Mouse (Mus musculus): ENCODE measurements around the gene Wbp2. TPM values are rescaled to one million over a fixed set of nuclear protein-coding genes. Genes with fewer than 3 reads are reported as not detected.
"Not testable (repeated sequence)": the region's sequence is repeated elsewhere in the genome, so short reads cannot be mapped to it uniquely, and the experiment has no call there.

The Wbp2 gene
- total RNA-seq (2022): 10 to 100 TPM; 78.6 to 91.0 (median 90.1) TPM

DNA sequence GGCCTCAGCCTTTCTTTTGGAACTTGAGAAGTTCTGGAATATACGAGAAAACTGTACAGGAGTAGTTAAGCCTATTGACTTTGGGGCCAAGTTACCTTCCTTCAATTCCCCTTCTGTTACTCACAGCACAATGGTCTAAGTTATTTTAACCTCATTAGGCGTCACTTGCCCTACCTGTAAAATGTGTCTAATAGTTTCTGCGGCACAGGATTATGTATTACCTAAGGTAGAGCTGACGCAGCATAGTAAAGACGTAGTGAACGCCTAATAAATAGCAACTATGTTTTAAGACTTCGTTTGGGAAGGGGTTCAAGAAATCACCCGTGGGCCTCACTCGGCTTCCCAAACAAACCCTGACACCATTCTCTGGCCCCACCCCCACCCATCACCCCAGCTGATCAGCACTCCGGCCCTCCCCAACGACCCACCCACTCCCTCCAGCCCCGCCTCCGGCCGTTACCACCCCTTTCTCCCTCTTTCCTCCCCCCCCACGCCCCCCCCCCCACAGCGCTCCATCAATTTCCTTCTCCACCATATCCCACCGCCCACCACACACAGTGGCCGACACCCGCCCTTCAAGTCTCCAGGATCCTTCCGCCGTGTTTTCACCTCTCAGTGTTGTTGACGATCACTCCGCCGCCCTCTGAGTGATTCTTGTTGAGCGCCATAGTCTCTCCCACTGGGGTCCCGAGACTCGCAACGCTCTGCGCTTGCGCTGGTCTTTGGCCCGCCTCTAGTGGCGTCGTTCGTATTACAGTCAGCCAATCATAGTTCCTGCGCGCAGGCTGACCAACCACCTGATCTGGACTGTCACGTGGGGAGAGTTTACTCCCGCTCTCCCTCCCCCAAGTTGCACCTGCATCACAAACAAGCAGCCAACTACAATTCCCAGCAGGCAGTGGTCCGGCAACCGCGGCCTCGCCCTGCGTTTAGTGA, at the start of gene Wbp2:
Gene Wbp2, minus strand, starts transcription at position 738 of the 936 bp plus-strand sequence.
- DNase-seq (ENCODE audit: low spot score in 2 of 2): peak; percentile 96 to 97

DNA sequence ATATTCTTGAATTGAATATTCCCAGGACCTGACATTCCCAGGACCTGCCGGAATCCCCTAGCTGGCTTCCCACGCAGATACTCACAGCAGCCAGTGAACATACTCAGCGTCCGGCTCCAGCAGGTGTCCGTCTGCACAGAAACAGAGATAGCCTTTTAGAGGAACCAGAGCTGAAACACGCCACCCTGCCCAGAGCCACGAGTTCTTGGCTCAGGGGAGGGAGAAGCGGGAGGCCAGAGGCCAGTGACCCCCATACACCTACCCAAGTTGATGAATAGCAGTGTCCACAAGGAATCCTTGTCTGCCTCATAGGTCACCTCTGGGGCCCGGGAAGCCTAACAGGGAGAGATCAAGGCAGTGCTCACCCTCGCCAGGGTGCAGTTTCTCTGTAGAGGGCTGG, 47.4 kb upstream of the Wbp2 start:
- DNase-seq (ENCODE audit: low spot score in 2 of 2): no peak

DNA sequence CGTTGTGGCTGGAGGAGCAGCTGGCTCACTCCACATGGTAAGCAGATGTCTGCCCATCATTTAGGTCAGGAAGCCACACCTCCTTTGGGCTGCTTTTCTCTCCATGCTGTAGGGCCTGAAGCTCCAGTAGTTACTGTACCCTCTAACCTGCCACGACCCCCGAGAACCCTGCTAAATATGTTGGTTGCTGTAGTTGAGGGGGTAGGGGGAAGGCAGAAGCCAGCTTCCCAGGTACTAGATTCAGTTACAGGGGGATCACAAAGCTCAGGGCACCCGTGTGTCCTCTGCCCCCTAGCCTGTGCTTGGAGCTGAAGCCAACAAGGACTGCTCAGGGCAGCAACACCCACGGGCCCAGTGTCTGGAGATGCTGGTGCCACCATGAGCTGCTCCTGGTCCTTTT, 46.7 kb upstream of the Wbp2 start:
- no peak for DNase-seq (ENCODE audit: low spot score in 2 of 2)

DNA sequence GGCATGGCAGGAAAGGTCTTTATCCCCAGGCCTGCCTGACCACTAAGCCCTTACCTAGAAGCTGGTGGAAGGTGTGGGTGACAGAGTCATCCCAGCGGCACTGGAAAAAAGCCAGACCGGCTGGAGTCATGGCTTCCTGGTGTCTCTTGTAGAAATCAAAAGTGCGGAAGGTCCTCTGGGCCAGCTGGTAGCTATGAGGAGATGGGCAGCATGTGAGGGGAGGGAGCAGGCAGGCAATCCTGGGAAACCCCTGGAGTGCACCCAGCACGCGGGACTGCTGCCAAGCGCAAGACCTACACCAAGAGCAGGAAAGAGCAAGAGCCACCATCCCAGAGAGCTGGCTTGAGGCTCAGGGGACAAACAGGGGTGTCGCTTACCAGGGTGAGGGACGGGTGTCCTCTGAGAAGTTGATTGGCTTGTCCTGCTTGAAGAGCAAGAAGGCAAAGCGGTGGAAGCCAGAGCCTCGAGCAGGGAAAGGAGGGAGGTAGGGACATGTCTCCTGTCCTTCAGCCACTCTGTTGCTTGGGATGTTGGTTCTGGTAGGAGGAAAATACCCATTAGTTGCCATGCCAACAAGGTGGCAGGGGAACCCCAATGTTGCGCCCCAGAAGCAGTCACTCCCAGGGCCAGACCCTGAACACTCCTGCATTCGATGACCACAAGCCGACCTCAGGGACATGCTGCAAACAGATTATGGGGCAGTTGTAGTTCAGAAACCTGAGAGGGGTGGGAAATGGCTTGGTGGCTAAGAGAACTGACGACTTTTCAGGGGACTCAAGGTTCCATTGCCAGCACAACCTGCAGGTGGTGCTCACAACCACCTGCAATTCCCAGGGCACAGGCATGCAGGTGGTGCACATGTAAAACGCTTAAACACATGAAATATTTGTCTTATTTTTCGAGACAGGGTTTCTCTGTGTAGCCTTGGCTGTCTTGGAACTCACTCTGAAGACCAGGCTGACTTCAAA, 45.9 kb upstream of the Wbp2 start:
- no peak for DNase-seq (ENCODE audit: low spot score in 2 of 2)

DNA sequence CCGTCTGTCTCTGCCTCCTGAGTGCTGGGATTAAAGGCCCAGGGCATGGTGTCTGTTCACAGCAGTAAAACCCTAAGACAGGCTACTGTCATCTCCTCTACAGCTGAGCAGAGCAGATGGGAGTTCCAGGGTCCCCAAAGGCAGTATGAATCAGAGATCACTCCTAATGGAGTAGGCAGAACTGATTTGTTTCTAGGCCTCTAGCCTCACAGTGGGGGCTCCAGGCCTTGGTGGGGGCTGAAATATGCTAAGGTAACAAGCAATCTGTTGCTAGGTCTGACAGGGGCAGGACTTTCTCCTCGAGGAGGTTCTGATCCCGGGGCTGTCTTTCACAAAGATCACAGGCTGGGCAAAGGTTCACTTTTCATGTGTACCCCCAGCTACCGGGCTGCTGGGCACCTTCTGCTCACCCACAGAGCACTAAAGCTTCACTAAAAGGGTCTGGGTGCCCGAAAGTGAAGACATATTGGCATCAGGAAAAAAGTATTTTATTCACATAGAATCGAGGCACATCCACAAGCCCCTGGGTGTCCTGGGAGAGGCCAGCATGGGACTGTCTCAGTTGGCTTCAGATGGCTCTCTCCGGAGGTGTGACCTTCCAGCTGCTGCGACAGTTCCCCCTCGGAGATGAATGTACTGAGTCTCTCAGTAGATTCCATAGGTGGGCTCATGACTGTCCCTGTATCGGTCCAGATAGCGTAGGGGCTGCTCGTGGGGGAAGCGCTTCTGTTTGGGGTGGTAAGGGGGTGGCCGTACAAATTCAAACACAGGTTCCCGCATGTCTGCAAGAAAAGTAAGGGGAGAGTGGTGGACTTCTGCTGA, 44.8 kb upstream of the Wbp2 start:
- DNase-seq (ENCODE audit: low spot score in 2 of 2): no peak

DNA sequence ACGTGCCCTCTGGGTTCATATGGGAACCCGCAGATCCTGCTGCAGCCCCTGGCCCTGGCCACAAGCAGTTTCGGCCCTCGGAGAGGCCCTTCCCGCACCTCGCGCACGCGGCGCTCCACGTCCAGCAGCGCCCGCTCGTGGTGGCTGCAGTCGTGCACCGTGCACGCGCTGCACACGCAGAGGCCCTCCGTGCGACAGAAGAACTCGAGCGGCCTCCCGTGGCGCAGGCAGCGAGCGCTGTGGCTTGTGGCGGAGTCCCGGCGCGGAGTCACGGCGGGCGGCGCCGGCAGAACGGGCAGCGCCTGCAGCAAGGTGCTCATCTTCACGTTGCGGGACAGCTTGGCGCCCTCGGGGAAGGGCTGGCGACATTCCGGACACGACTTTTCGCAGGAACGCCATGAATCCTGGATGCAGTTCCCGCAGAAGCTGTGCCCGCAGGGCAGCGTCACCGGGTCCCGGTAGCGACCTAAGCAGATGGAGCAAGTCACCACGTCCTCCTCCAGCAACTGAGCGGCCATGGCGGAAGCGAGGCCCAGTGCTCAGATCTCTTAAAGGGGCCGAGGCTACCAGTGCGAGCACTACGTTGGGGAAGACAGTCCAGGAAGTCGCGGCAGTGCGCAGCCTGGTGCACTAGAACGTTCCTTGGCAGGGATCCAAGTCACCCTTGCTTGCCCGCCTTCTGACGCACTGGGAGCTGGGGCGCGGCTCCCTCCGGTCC, 43.9 kb upstream of the Wbp2 start, which contains the start of gene Trim65:
Gene Trim65, minus strand, starts transcription at position 641 of the 718 bp plus-strand sequence.
- peak; percentile 72 to 86 for DNase-seq (ENCODE audit: low spot score in 2 of 2)

DNA sequence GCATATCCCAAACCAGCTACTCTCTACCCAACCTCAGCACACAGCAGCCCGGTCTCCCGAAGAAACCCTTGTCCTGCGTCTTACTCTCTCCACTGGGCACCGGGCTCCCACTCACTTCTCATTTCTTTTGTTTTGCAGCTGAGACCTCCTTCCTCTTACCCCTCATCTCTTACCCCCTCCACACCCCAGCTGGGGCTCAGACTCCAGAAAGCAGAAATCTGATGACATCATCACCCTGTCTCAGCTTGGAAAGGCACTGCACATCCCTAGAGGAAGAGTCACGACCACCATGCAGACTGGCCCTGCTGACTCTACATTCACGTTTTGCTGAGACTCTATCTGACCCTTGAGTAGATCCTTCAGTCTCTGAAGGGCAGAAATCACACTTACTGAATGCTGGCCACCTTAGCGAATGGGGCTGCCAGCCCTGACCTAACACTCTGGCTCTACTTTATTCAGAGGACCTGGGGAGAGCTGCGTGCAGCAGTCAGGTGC, 43.2 kb upstream of the Wbp2 start:
- no peak for DNase-seq (ENCODE audit: low spot score in 2 of 2)

DNA sequence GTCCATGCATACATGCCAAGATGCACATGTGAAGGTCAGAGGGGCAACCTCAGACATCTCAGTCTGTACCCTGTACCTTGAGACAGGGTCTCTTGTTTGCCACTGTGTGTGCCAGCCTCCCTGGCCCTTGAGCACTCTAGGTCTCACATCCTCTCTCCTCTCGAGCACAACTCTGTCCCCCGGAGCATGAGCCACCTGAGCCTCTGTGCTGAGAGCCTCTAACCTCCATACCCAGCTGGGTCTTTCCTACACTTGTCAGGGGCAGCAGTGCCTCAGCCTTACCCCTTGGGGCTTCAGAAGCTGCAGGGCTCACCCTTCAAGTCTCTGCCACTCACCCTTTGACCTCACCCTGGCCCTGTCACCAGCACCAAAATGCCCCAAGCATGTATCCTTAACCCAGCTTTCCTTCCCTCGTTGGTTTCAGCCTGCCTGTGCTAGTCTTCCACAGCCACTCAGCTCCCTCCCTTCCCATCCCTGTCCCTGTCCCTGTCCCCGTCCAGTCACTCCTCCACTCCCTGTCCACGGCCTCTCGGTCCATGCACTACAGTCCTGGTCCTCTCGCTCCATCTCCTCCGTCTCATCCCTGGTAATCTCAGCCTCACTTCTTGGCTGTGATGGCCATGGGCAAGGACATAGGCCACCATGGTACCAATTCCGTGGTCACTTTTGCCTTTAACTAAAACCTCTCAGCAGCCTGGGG, 42.4 kb upstream of the Wbp2 start:
- DNase-seq (ENCODE audit: low spot score in 2 of 2): no peak

DNA sequence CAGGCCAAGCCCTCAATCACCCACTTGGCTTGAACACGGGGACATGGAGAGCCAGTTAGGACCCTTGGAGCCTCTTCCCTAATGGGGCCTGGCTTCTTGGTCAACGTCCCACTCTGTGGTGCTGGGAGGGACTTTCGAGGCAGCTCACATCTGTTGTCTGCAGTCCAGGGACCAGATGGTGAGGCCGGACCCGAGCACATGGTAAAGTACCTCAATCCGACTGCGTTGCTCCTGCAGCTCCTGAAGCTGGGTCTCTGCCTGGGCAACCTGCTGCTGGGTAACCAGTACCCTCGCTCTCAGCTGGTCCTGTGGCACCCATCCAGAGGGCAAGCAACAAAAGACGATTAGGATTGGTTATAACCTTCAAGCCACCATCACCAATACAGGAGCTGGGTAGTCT, 41.2 kb upstream of the Wbp2 start:
- no peak for DNase-seq (ENCODE audit: low spot score in 2 of 2)

DNA sequence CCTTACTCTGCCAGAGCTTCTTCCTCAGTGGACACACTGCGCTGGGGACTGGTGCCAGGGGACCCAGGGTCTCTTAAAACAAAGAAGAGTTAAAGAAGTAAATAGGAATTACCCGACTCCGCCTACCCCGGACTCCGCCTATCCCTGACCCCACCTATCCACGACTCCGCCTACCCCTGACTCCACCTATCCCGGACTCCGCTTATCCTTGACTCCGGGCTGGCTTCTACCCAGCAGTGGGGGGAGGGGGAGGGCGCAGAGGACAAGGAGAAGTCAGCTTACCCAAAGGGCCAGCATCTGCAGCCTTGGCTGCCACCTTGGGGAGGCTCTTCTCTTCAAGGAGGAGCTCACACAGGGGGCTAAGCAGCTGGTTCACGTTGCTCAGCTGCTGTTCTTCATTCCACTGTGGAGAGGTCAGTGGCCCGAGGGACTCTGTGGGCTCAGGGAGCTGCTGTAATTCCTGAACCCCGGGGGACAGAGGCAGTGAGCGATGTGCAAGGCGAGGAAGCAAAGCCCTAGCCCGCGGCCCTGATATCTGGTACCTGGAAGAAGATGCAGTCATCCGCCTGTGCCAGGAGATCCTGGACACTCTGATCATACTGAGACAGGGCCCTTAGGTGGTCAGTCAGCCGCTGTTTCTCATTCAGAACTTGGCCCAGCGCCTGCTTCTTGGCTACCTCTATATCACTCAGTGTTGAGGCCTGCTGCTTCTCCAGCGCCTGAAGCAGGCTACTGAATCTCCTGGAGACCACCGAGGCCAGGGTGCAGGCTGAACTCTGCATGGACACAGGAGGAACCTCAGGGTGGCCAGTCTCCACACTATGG, 40.6 kb upstream of the Wbp2 start, which contains the start of gene Trim47:
Gene Trim47, minus strand, starts transcription at position 55 of the 825 bp plus-strand sequence.
- DNase-seq (ENCODE audit: low spot score in 2 of 2): peak; percentile 73 to 78

DNA sequence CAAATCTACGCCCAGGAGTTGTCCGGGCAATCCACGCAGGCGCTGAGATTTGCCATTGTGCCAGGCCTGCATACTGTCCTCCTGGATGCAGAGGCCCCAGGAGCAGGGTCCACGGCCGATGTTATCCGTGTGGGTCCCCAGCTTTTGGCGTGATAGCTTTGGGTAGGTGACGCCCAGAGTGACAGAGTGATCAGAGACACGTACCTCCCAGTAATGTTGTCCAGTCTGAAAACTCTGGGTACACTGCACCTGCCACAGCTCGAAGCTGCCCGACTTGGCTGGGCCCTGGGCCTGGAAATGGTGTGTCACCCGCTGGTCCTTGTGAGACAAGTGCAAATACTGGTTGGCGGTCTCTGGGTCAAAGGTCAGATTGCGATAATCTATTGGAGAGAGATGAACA, 39.5 kb upstream of the Wbp2 start:
- no peak for DNase-seq (ENCODE audit: low spot score in 2 of 2)

DNA sequence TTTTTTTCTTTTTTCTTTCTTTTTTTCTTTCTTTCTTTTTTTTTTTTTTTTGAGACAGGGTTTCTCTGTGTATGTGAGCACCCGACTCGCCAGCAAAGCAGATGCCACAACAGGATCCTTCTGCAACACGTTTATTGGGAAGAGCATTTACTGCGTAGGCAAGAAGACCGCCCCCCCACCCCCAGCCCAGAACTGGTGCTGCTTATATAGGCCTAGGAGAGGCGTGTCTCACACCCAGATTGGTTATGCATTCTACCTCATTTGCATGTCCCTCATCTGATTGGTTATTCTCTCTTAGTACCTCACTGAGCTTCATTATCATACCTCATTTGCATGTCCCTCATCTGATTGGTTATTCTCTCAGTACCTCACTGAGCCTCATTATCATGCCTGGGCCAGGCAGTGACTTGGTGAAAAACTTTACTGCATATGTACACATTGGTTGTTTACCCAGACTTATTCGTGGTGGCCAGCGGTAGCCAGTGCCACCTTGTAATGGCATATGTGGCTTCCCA, 35.0 kb upstream of the Wbp2 start:
- not testable (repeated sequence) for DNase-seq (ENCODE audit: low spot score in 2 of 2)

DNA sequence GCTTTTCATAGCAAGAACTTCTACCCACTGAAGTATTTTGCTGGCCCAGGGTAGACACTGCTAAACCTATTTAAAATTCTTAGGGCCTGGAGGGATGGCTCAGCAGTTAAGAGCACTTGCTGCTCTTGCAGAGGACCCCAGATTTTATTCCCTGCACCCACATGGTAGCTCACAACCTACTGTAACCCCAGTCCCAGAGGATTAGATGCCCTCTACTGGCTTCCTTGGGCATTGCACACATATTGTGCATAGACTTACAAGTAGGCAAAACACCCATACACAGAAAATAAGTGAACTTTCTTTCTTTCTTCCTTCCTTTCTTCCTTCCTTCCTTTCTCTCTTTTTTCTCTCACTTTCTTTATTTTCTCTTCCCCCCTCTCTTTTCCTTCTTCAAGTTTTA, 31.0 kb upstream of the Wbp2 start:
- no peak for DNase-seq (ENCODE audit: low spot score in 2 of 2)

DNA sequence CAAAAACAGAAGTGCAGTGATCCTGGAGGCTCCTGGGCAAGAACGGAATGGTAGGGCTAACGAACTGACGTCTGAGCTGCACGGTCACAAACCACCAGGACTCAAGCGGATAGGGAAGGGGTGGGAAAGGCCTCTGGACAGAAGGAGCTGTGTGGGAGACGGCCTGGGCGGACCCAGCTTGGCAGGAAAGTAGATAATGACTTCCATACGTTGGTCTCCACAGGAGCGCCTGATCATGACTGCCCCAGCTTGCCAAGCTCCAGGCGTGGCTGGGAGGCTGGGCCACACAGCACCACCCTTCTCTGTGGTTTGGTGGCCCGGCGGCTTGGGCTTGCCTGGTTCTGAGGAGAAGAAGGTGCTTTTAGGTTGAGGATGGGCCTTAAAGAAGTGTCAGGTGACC, 30.4 kb upstream of the Wbp2 start:
- DNase-seq (ENCODE audit: low spot score in 2 of 2): peak in 1 of 2 experiments; percentile 62

DNA sequence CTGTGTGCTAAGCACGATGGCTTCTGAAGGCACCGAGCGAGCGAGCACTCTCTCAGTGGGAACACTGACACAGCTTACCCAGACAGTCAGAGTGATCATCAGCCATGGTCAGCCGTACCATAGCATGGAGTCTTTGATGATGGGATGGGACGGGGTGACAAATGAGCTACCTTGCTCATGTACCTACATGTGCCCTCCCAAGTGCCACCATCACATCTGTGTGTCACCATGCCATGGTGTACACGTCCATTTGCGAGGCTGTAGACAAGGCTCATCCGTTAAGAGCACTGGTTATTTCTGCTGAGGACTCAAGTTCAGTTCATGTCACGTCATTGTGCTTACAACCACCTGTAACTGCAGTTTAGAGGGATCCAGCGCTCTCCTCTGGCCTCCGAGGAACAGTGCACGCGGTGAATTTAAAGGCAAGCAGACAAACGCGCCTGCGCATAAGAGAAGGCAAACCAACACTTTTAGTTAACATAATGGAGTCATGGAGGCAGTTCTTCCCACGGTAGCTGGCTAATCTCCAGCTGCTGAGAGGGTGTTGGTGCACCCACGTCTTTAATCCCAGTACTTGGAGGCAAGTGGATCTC, 24.9 kb upstream of the Wbp2 start:
- no peak for DNase-seq (ENCODE audit: low spot score in 2 of 2)

DNA sequence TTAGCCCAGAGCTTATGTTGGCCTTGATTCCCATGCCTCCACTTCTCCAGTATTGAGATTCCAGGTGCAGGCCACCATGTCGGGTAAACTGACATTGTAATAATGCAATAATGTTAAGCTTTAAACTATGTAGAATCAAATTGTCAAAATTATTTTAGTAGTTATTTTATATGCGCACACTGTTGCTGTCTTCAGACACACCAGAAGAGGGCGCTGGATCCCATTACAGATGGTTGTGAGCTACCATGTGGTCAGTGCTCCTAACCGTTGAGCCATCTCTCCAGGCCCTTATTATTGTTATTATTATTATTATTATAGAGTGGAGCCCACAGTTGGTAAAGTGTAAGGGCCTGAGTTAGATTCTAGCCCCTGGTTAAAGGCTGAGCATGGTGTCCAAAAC, 24.3 kb upstream of the Wbp2 start:
- DNase-seq (ENCODE audit: low spot score in 2 of 2): no peak

DNA sequence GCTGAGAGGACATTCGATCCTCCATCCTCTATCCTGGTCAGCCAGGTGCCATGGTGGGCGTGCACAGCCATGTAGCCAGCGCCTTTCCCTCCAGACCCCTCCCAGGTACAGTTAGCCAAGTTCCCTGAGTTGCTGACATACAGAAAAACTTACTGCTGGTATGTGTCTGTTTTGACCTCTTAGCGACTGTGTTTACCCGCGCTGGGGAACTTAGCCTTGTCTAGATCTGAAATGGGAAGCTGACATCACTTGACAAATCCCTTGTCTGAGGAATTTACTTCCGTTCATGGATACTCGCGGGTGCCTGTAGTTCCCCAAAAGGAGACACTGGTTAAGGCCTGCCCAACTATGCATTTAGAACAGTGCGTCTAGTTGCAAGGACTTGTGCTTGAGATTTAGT, 23.7 kb upstream of the Wbp2 start:
- DNase-seq (ENCODE audit: low spot score in 2 of 2): no peak

DNA sequence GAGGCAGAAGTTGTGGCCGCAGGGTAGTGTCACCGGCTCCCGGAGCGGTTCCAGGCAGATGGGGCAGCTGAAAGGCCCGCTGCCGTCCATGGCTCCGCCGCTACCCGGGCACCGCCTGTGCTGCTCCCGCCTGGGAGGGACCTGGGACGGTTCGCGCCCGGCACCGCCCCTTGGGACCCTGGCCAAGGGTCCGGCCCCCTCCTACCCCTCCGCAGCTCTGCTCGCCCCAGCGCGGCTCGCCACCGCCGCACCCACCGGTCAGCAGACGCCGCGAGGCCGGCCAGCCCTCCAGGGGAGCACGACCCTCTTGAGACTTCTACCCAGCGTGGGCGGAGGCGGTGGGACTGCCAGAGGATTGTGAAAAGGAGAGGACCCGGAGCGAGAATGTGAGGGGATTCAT, 23.3 kb upstream of the Wbp2 start:
- peak; percentile 77 to 82 for DNase-seq (ENCODE audit: low spot score in 2 of 2)
